Mouse (Mus musculus): ENCODE data around the gene Enpp1.
"Not testable (repeated sequence)": the region's sequence is repeated elsewhere in the genome, so short reads cannot be mapped to it uniquely, and the experiment has no call there.

The Enpp1 gene

GRCm38 (mm10) chr10:24640186-24640875 is 71.6 kb downstream of the Enpp1 start:
- in situ Hi-C loops (cut with MboI; ENCODE audit: unreplicated experiment in 2 of 2): loop anchor here in 1 of 2 experiments (25.0 kb wide), 1 partner anchor 572 kb away; no protein-coding TSS in a partner anchor

- in situ Hi-C loops (cut with MboI; ENCODE audit: unreplicated experiment in 2 of 2): loop anchor here in 1 of 2 experiments (25.0 kb wide), 1 partner anchor 573 kb away; no protein-coding TSS in a partner anchor
Measured at GRCm38 (mm10) chr10:24639596-24639995, 72.4 kb downstream of the Enpp1 start.

GRCm38 (mm10) chr10:24638306-24639070 is 73.5 kb downstream of the Enpp1 start:
- in situ Hi-C loops (cut with MboI; ENCODE audit: unreplicated experiment in 2 of 2): loop anchor here in 1 of 2 experiments (25.0 kb wide), 1 partner anchor 574 kb away; no protein-coding TSS in a partner anchor

GRCm38 (mm10) chr10:24636986-24637385 is 75.0 kb downstream of the Enpp1 start:
- in situ Hi-C loops (cut with MboI; ENCODE audit: unreplicated experiment in 2 of 2): loop anchor here in 1 of 2 experiments (25.0 kb wide), 1 partner anchor 575 kb away; no protein-coding TSS in a partner anchor

GRCm38 (mm10) chr10:24635884-24636283 is 76.1 kb downstream of the Enpp1 start:
- in situ Hi-C loops (cut with MboI; ENCODE audit: unreplicated experiment in 2 of 2): loop anchor here in 1 of 2 experiments (25.0 kb wide), 1 partner anchor 576 kb away; no protein-coding TSS in a partner anchor

GRCm38 (mm10) chr10:24635331-24635815 is 76.6 kb downstream of the Enpp1 start:
- in situ Hi-C loops (cut with MboI; ENCODE audit: unreplicated experiment in 2 of 2): loop anchor here in 1 of 2 experiments (25.0 kb wide), 1 partner anchor 577 kb away; no protein-coding TSS in a partner anchor

- in situ Hi-C loops (cut with MboI; ENCODE audit: unreplicated experiment in 2 of 2): loop anchor here in 1 of 2 experiments (25.0 kb wide), 1 partner anchor 578 kb away; no protein-coding TSS in a partner anchor
Measured at GRCm38 (mm10) chr10:24634288-24634687, 77.7 kb downstream of the Enpp1 start.

GRCm38 (mm10) chr10:24631122-24631521 is 80.8 kb downstream of the Enpp1 start:
- in situ Hi-C loops (cut with MboI; ENCODE audit: unreplicated experiment in 2 of 2): loop anchor here in 1 of 2 experiments (25.0 kb wide), 1 partner anchor 581 kb away; no protein-coding TSS in a partner anchor

- in situ Hi-C loops (cut with MboI; ENCODE audit: unreplicated experiment in 2 of 2): loop anchor here in 1 of 2 experiments (25.0 kb wide), 1 partner anchor 582 kb away; no protein-coding TSS in a partner anchor
Measured at GRCm38 (mm10) chr10:24630469-24631081, 81.4 kb downstream of the Enpp1 start.

GRCm38 (mm10) chr10:24629086-24629720 is 82.8 kb downstream of the Enpp1 start:
- in situ Hi-C loops (cut with MboI; ENCODE audit: unreplicated experiment in 2 of 2): loop anchor here (10.0 to 25.0 kb wide), 2 partner anchors 583 to 814 kb away; no protein-coding TSS in a partner anchor

- in situ Hi-C loops (cut with MboI; ENCODE audit: unreplicated experiment in 2 of 2): loop anchor here (10.0 to 25.0 kb wide), 2 partner anchors 584 to 814 kb away; no protein-coding TSS in a partner anchor
Measured at GRCm38 (mm10) chr10:24628466-24628865, 83.5 kb downstream of the Enpp1 start.

- in situ Hi-C loops (cut with MboI; ENCODE audit: unreplicated experiment in 2 of 2): loop anchor here (10.0 to 25.0 kb wide), 2 partner anchors 585 to 812 kb away; no protein-coding TSS in a partner anchor
Measured at GRCm38 (mm10) chr10:24627262-24627661, 84.7 kb downstream of the Enpp1 start.

GRCm38 (mm10) chr10:24625060-24625701 is 86.8 kb downstream of the Enpp1 start:
- in situ Hi-C loops (cut with MboI; ENCODE audit: unreplicated experiment in 2 of 2): loop anchor here (10.0 to 25.0 kb wide), 2 partner anchors 587 to 810 kb away; no protein-coding TSS in a partner anchor

- in situ Hi-C loops (cut with MboI; ENCODE audit: unreplicated experiment in 2 of 2): loop anchor here in 1 of 2 experiments (10.0 kb wide), 1 partner anchor 808 kb away; no protein-coding TSS in a partner anchor
Measured at GRCm38 (mm10) chr10:24622586-24622985, 89.4 kb downstream of the Enpp1 start.

GRCm38 (mm10) chr10:24621572-24621971 is 90.4 kb downstream of the Enpp1 start:
- in situ Hi-C loops (cut with MboI; ENCODE audit: unreplicated experiment in 2 of 2): loop anchor here in 1 of 2 experiments (10.0 kb wide), 1 partner anchor 807 kb away; no protein-coding TSS in a partner anchor

- in situ Hi-C loops (cut with MboI; ENCODE audit: unreplicated experiment in 2 of 2): not testable (repeated sequence)
Measured at GRCm38 (mm10) chr10:24616572-24616971, 95.4 kb downstream of the Enpp1 start.

GRCm38 (mm10) chr10:24615799-24616198 is 96.2 kb downstream of the Enpp1 start:
- in situ Hi-C loops (cut with MboI; ENCODE audit: unreplicated experiment in 2 of 2): no loop called here

GRCm38 (mm10) chr10:24614726-24615125 is 97.2 kb downstream of the Enpp1 start:
- in situ Hi-C loops (cut with MboI; ENCODE audit: unreplicated experiment in 2 of 2): no loop called here

- in situ Hi-C loops (cut with MboI; ENCODE audit: unreplicated experiment in 2 of 2): no loop called here
Measured at GRCm38 (mm10) chr10:24609766-24610165, 102.2 kb downstream of the Enpp1 start.
